Mouse (Mus musculus) kidney, postnatal 14 days (tissue): Measurements from ENCODE around the gene Cfap70.
A peak's percentile ranks its signal among the peaks of the same experiment; 100 is the strongest.

Experiments
- DNase-seq: peaks from one replicate; pipeline ENCODE4 v3.0.0; 2022; ENCODE audit warnings: mixed read lengths

The Cfap70 gene

GRCm38 (mm10) chr14:20451765-20452331 is at the start of gene Cfap70:
Cfap70 (minus strand) TSS chr14:20452226.
- peak; percentile 85 for DNase-seq

GRCm38 (mm10) chr14:20499982-20500381 is 48.0 kb upstream of the Cfap70 start:
- no peak for DNase-seq

- DNase-seq, result no peak
Observed at GRCm38 (mm10) chr14:20496603-20497002, 44.6 kb upstream of the Cfap70 start, which contains the start of gene Mss51. Mss51 (minus strand) TSS chr14:20496901.

- DNase-seq, result no peak
Observed at GRCm38 (mm10) chr14:20486031-20486430, 34.0 kb upstream of the Cfap70 start.

GRCm38 (mm10) chr14:20482051-20482751 is 30.2 kb upstream of the Cfap70 start:
- no peak for DNase-seq

GRCm38 (mm10) chr14:20481211-20481610 is 29.2 kb upstream of the Cfap70 start:
- no peak for DNase-seq

GRCm38 (mm10) chr14:20480195-20480579 is 28.2 kb upstream of the Cfap70 start:
- DNase-seq, result no peak

GRCm38 (mm10) chr14:20479291-20480194 is 27.5 kb upstream of the Cfap70 start, which contains the start of gene Anxa7:
Anxa7 (minus strand) TSS chr14:20480133.
- peak; percentile 88 for DNase-seq

GRCm38 (mm10) chr14:20478801-20479200 is 26.8 kb upstream of the Cfap70 start:
- DNase-seq, result peak; percentile 65

- no peak for DNase-seq
Observed at GRCm38 (mm10) chr14:20478385-20478784, 26.4 kb upstream of the Cfap70 start.

GRCm38 (mm10) chr14:20477261-20478025 is 25.4 kb upstream of the Cfap70 start:
- DNase-seq, result no peak

GRCm38 (mm10) chr14:20460216-20460615 is 8.2 kb upstream of the Cfap70 start:
- DNase-seq, result no peak

GRCm38 (mm10) chr14:20458378-20458777 is 6.4 kb upstream of the Cfap70 start:
- DNase-seq, result no peak

- no peak for DNase-seq
Observed at GRCm38 (mm10) chr14:20452929-20453328, 903 bp upstream of the Cfap70 start.

GRCm38 (mm10) chr14:20451302-20451701 is 724 bp downstream of the Cfap70 start:
- DNase-seq, result no peak

- DNase-seq, result no peak
Observed at GRCm38 (mm10) chr14:20447209-20447608, 4.8 kb downstream of the Cfap70 start.

- no peak for DNase-seq
Observed at GRCm38 (mm10) chr14:20442252-20442651, 9.8 kb downstream of the Cfap70 start.

GRCm38 (mm10) chr14:20436976-20437375 is 15.1 kb downstream of the Cfap70 start:
- DNase-seq, result no peak

GRCm38 (mm10) chr14:20432420-20432819 is 19.6 kb downstream of the Cfap70 start:
- DNase-seq, result no peak

GRCm38 (mm10) chr14:20431726-20432125 is 20.3 kb downstream of the Cfap70 start:
- no peak for DNase-seq

GRCm38 (mm10) chr14:20429833-20430232 is 22.2 kb downstream of the Cfap70 start:
- DNase-seq, result peak; percentile 27

GRCm38 (mm10) chr14:20428593-20428992 is 23.4 kb downstream of the Cfap70 start:
- DNase-seq, result no peak

- no peak for DNase-seq
Observed at GRCm38 (mm10) chr14:20423046-20423445, 29.0 kb downstream of the Cfap70 start.
